Mouse (Mus musculus): ENCODE data around the gene Rnase4. TPM values are rescaled to one million over a fixed set of nuclear protein-coding genes. Genes with fewer than 3 reads are reported as not detected.

Rnase4 gene
- polyA plus RNA-seq, 2 experiments, result 59.4 to 66.2 TPM

DNA sequence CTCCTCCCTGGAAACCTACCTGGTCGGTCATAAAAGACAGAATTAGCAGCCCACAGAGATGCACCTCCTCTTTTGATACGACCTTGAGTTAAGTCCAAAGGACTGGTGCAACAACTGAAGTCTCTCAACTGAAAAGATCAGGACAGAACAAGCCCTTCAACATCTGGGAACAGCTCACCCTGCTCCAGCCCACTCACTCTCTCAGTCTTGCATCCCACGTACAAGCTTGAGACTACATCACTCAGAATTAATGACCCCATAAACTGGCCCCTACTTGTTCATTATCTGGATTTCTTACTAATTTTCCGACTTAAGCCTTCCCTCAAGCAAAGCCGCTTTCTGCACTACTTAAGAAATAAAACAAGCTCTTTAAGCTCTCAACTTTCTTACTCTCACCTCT lies 37.7 kb upstream of the Rnase4 start:
- DNase-seq (ENCODE audit: low spot score), result no peak
- no peak overlapping the region for H3K9ac ChIP-seq (ENCODE audit: low read depth, low read length, severe bottlenecking)
- H3K27ac ChIP-seq (replicated peaks; ENCODE audit: low read depth, low read length), result no peak overlapping the region
- no peak for ATAC-seq (ENCODE audit: low FRiP score, low read depth)
- H3K4me3 ChIP-seq (replicated peaks; ENCODE audit: low read length), result no peak overlapping the region
- H3K27me3 ChIP-seq (ENCODE audit: control insufficient read depth, insufficient read depth, low read length), result no peaks in the 10 kb centered on the region
- H3K4me1 ChIP-seq (ENCODE audit: control insufficient read depth, insufficient read depth, low read length), result peaks cover 3% of the 10 kb centered on the region; the same call in 1 of the 2 replicates
- TF ChIP-seq POLR2A (IDR thresholded peaks at IDR 0.05; ENCODE audit: borderline replicate concordance, extremely low read depth, insufficient read depth, insufficient read length), result no peak
- no peaks in the 10 kb centered on the region for H3K9me3 ChIP-seq (ENCODE audit: control insufficient read depth, low read length)
- H3K36me3 ChIP-seq (ENCODE audit: control insufficient read depth, insufficient read depth, low read length), result no peaks in the 10 kb centered on the region
- no peak overlapping the region for H3K4me2 ChIP-seq (replicated peaks; ENCODE audit: low read depth, low read length, severe bottlenecking)
- 39% methylated on average over 5 of the region's 5 CpGs for WGBS

DNA sequence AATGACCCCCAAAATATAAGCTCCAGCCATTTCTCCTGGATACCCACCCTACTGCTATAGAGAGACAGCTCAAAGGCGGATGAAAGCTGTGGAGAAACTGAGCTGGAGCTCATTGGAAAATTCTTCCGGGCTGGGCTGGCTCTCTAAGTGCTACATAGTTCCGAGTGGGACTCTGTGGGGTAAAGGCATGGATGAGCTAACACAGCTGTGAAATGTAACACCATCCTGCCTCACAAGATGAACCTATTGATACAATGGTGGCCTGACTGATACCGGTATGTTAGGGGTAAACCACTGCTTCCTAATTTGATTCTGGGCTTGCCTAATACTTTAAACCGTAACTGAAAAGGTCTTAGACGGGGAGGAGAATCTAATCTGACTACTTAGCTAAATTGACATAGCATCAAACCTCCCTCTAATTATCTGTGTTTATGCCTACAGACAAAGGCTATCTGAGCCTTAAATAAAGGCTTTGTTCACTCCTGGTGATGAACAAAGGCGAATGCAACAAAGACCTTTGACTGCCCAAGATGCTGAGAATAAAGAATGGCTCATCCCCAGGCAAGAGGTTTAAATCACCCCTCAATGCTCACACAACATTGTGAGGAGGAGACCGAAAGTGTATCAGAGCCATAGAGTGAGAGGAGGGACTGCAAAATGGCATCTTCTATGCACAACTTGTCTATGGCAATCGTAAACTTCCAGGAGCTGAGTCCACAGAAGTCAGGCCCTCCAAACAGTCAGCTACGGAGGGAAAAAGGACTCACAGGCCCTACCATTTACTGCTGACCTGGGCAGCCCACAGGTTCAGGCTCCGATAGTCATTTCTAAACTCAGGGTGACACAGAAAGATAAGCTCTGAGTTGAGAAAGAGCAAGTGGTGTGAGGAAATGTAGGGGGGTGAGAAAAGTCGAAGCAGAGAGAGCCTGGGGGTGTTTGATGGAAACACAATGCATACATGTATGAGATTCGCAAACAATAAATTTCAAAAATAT lies 36.3 kb upstream of the Rnase4 start:
- no peak overlapping the region for H3K4me3 ChIP-seq (replicated peaks; ENCODE audit: low read length)
- DNase-seq (ENCODE audit: low spot score) (no peak), ATAC-seq (ENCODE audit: low FRiP score, low read depth) (no peak)
- H3K4me1 ChIP-seq (ENCODE audit: control insufficient read depth, insufficient read depth, low read length), result peaks cover 3% of the 10 kb centered on the region; the same call in 1 of the 2 replicates
- TF ChIP-seq POLR2A (IDR thresholded peaks at IDR 0.05; ENCODE audit: borderline replicate concordance, extremely low read depth, insufficient read depth, insufficient read length), result no peak
- WGBS, result 80% methylated on average over 13 of the region's 13 CpGs
- no peaks in the 10 kb centered on the region for H3K27me3 ChIP-seq (ENCODE audit: control insufficient read depth, insufficient read depth, low read length)
- H3K36me3 ChIP-seq (ENCODE audit: control insufficient read depth, insufficient read depth, low read length), result no peaks in the 10 kb centered on the region
- no peak overlapping the region for H3K4me2 ChIP-seq (replicated peaks; ENCODE audit: low read depth, low read length, severe bottlenecking)
- no peak overlapping the region for H3K9ac ChIP-seq (ENCODE audit: low read depth, low read length, severe bottlenecking)
- H3K27ac ChIP-seq (replicated peaks; ENCODE audit: low read depth, low read length), result no peak overlapping the region
- no peaks in the 10 kb centered on the region for H3K9me3 ChIP-seq (ENCODE audit: control insufficient read depth, low read length)

DNA sequence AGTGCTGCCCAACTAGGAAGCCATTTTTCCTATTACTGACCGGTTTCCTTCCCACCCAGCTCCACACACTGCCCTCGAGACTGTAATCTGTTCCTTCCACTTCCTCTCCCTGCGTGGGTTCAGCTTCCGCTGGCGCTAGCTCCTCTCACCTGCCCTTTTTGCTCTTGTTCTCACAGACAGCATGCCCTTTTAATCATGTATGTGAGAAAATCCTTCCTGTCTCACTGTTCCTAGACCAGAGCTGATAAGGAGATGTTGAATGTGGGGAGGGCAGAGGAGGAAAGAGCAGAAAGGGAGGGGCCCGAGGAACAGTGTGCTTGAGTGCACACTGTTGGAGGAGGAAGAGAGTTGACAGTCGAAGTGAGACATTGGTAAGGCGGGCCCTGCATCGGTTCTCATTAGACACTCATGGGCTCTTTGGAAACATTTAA lies 33.5 kb upstream of the Rnase4 start, which contains the start of gene Rnase12:
Gene Rnase12 (minus strand): TSS at position 261 of the 431 bp plus-strand sequence.
- H3K27ac ChIP-seq (replicated peaks; ENCODE audit: low read depth, low read length), result no peak within 1 kb of the TSS
- peaks cover 4% of the 10 kb centered on the region; the same call in 1 of the 2 replicates for H3K4me1 ChIP-seq (ENCODE audit: control insufficient read depth, insufficient read depth, low read length)
- DNase-seq (ENCODE audit: low spot score) (no peak), ATAC-seq (ENCODE audit: low FRiP score, low read depth) (no peak)
- no peaks in the 10 kb centered on the region for H3K27me3 ChIP-seq (ENCODE audit: control insufficient read depth, insufficient read depth, low read length)
- no peaks in the 10 kb centered on the region for H3K36me3 ChIP-seq (ENCODE audit: control insufficient read depth, insufficient read depth, low read length)
- WGBS, result 66% methylated on average over 9 of the region's 9 CpGs
- H3K9me3 ChIP-seq (ENCODE audit: control insufficient read depth, low read length), result no peaks in the 10 kb centered on the region
- no peak within 1 kb of the TSS for H3K4me2 ChIP-seq (replicated peaks; ENCODE audit: low read depth, low read length, severe bottlenecking)
- H3K9ac ChIP-seq (ENCODE audit: low read depth, low read length, severe bottlenecking), result no peak within 1 kb of the TSS
- H3K4me3 ChIP-seq (replicated peaks; ENCODE audit: low read length), result no peak within 1 kb of the TSS
- no peak for TF ChIP-seq POLR2A (IDR thresholded peaks at IDR 0.05; ENCODE audit: borderline replicate concordance, extremely low read depth, insufficient read depth, insufficient read length)

DNA sequence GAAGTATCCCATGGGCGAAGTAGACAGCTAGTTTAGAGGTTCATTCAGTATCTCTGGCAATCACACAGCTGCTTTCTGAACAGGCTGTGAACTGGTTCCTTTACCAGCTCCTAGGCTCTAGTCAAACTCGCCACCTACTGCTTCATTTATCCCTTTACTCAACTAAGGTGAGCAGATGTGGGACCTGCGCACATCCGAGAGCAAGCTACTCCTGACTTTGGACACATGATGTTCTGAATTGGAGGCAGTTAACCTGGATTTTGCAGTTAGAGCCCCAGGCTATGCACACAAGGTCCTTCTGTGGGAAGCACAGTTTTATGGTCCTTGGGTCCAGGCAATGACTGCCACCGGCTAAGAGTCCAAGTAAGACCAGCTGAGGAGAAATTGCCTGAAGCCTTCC lies 30.1 kb upstream of the Rnase4 start:
- Histone ChIP-seq H3K27ac (replicated peaks; ENCODE audit: low read depth, low read length) (no peak overlapping the region), H3K4me1 (ENCODE audit: control insufficient read depth, insufficient read depth, low read length) (0 out of 2 replicates have a peak, but pooled peaks cover 2% of the 10 kb centered on the region), H3K9ac (ENCODE audit: low read depth, low read length, severe bottlenecking) (no peak overlapping the region), H3K36me3 (ENCODE audit: control insufficient read depth, insufficient read depth, low read length) (no peaks in the 10 kb centered on the region), H3K27me3 (ENCODE audit: control insufficient read depth, insufficient read depth, low read length) (no peaks in the 10 kb centered on the region), H3K4me2 (replicated peaks; ENCODE audit: low read depth, low read length, severe bottlenecking) (no peak overlapping the region), H3K9me3 (ENCODE audit: control insufficient read depth, low read length) (no peaks in the 10 kb centered on the region), H3K4me3 (replicated peaks; ENCODE audit: low read length) (no peak overlapping the region)
- WGBS, result 71% methylated on average over 5 of the region's 5 CpGs
- no peak for DNase-seq (ENCODE audit: low spot score)
- no peak for TF ChIP-seq POLR2A (IDR thresholded peaks at IDR 0.05; ENCODE audit: borderline replicate concordance, extremely low read depth, insufficient read depth, insufficient read length)
- ATAC-seq (ENCODE audit: low FRiP score, low read depth), result no peak

DNA sequence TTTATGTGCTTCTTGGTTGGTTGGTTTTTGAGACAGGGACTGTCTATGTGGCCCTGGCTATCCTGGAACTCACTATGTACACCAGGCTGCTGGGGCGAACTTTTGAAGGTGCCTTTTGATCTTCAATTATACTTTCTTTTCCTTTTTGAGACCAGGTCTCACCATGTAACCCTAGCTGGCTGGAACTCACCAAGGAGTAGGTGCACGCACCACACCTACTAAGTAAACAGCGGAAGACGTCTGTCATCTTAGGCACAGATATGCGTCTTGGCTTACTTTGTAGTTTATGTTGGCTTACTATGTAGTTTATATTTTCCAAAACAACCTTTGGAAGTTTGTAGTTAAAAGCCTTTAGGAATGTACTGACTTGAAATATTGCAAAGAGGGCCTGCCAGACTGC lies 21.9 kb upstream of the Rnase4 start:
- H3K4me3 ChIP-seq (replicated peaks; ENCODE audit: low read length), result no peak overlapping the region
- H3K27ac ChIP-seq (replicated peaks; ENCODE audit: low read depth, low read length), result no peak overlapping the region
- 92% methylated on average over 5 of the region's 5 CpGs for WGBS
- peaks cover 4% of the 10 kb centered on the region; the same call in 1 of the 2 replicates for H3K4me1 ChIP-seq (ENCODE audit: control insufficient read depth, insufficient read depth, low read length)
- no peaks in the 10 kb centered on the region for H3K36me3 ChIP-seq (ENCODE audit: control insufficient read depth, insufficient read depth, low read length)
- TF ChIP-seq POLR2A (IDR thresholded peaks at IDR 0.05; ENCODE audit: borderline replicate concordance, extremely low read depth, insufficient read depth, insufficient read length), result no peak
- no peak for DNase-seq (ENCODE audit: low spot score)
- no peaks in the 10 kb centered on the region for H3K9me3 ChIP-seq (ENCODE audit: control insufficient read depth, low read length)
- H3K27me3 ChIP-seq (ENCODE audit: control insufficient read depth, insufficient read depth, low read length), result no peaks in the 10 kb centered on the region
- no peak overlapping the region for H3K9ac ChIP-seq (ENCODE audit: low read depth, low read length, severe bottlenecking)
- no peak overlapping the region for H3K4me2 ChIP-seq (replicated peaks; ENCODE audit: low read depth, low read length, severe bottlenecking)
- no peak for ATAC-seq (ENCODE audit: low FRiP score, low read depth)

Measured in limb, embryonic 14.5 days (tissue).